Mouse (Mus musculus): ENCODE measurements around the gene Cenpv. TPM values are rescaled to one million over a fixed set of nuclear protein-coding genes. Genes with fewer than 3 reads are reported as not detected.

Gene Cenpv
- polyA plus RNA-seq, 1 experiment from 2014 or later: 19.7 TPM

DNA sequence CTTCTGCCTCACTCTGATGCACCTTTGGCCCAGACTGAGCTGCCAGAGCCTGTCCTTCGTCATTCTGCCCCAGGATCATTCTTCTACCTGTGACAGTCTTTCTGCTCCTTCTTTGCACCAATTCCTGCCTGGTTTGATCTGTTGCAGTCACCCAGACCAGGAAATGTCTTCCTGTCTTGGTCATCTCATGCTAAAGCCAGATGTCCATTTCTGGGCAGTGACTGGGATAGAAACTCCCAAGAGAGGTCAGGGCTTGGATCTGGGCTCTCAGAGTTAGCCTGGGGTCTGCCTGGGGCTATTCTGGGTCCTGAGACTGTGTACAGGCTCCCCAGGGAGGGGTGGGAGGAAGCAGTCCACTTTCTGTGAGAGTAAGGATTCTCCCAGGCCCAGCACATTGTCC is 27.1 kb upstream of the Cenpv start:
- Histone ChIP-seq H3K4me1 (replicated peaks) (no peaks in the 10 kb centered on the region), H3K4me2 (no peak overlapping the region), H3K4me3 (no peak overlapping the region), H3K9ac (no peak overlapping the region), H3K9me3 (replicated peaks) (no peaks in the 10 kb centered on the region), H3K27me3 (replicated peaks) (no peaks in the 10 kb centered on the region), H3K27ac (ENCODE audit: poor library complexity, severe bottlenecking) (no peak overlapping the region), H3K36me3 (no peaks in the 10 kb centered on the region)
- WGBS: 58% methylated on average over 1 of the region's 1 CpGs
- no peak for ATAC-seq (ENCODE audit: insufficient number of reproducible peaks, low FRiP score)

DNA sequence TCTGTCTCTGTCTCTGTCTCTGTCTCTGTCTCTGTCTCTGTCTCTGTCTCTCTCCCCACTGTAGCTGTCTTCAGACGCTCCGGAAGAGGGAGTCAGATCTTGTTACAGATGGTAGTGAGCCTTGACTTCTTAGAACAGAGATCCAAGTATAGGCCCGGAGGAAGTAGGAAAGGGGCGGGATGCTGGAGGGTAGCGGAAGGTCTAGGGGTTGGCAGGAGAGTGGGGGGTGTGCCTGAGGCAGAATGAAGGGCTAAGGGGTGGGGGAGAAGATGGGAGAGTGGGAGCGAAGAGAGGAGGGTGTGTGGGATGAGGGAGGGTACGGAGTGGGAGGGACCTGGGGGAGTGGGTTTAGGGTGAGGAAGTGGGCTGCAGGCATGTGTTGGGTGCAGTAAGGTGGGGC is 26.7 kb upstream of the Cenpv start:
- Histone ChIP-seq H3K9ac (no peak overlapping the region), H3K9me3 (replicated peaks) (no peaks in the 10 kb centered on the region), H3K4me1 (replicated peaks) (no peaks in the 10 kb centered on the region), H3K36me3 (no peaks in the 10 kb centered on the region), H3K4me2 (no peak overlapping the region), H3K27me3 (replicated peaks) (no peaks in the 10 kb centered on the region), H3K4me3 (no peak overlapping the region), H3K27ac (ENCODE audit: poor library complexity, severe bottlenecking) (no peak overlapping the region)
- ATAC-seq (ENCODE audit: insufficient number of reproducible peaks, low FRiP score): no peak
- WGBS: 57% methylated on average over 7 of the region's 7 CpGs

DNA sequence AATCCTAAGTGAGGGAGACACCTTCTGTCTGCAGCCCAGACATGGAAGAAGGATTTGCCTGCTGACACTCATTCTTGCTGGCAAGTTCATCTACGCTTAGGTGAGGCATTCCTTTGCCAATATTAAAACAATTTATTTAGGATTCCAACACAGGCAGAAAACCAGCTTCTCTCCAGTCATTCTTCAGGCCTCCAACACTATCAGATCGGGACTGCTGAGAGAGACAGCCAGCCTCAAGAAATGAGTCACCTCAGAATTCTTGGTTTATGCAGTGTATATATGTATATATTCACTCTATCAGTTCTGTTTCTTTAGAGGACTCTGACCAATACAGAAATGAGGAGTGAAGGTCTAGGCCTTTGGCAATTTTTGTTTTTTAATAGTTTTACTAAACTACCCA is 24.5 kb upstream of the Cenpv start:
- Histone ChIP-seq H3K4me2 (no peak overlapping the region), H3K4me1 (replicated peaks) (peaks cover 10% of the 10 kb centered on the region), H3K9me3 (replicated peaks) (no peaks in the 10 kb centered on the region), H3K4me3 (no peak overlapping the region), H3K36me3 (no peaks in the 10 kb centered on the region), H3K27me3 (replicated peaks) (no peaks in the 10 kb centered on the region), H3K27ac (ENCODE audit: poor library complexity, severe bottlenecking) (no peak overlapping the region), H3K9ac (no peak overlapping the region)
- ATAC-seq (ENCODE audit: insufficient number of reproducible peaks, low FRiP score): no peak
- 81% methylated on average over 2 of the region's 2 CpGs for WGBS

DNA sequence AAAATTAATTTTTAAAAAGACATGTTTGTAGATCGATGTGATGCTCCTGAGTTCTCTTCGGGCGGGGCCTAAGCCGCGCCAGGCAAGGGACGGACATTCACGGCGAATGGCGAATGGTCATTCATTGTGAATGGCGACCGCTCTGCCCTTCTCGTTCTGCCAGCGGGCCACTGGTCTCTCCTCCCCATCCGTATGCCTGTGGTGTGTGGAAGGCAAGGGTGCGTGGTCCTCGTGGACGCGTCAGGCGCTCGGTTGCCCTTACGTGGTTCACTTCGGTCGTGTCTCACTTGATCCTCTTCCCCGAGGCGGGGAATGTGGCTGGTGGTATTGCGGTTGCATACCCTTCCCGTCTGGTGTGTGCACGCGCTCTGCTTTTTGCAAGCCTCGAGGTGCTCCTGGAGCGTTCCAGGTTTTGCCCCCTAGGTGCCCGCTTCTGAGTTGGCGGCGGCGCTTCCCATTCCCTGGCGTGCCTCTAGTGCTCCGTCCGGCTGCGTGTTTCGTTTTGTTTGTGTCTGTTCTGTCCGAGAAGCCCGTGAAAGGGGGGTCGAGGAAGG is 21.5 kb upstream of the Cenpv start:
- Histone ChIP-seq H3K36me3 (no peaks in the 10 kb centered on the region), H3K9me3 (replicated peaks) (no peaks in the 10 kb centered on the region), H3K4me3 (peak overlapping the region; percentile 46), H3K9ac (peak overlapping the region; percentile 66), H3K27me3 (replicated peaks) (no peaks in the 10 kb centered on the region), H3K4me2 (peak overlapping the region; percentile 90), H3K27ac (ENCODE audit: poor library complexity, severe bottlenecking) (no peak overlapping the region), H3K4me1 (replicated peaks) (peaks cover 10% of the 10 kb centered on the region)
- ATAC-seq (ENCODE audit: insufficient number of reproducible peaks, low FRiP score): no peak
- WGBS: 27% methylated on average over 43 of the region's 43 CpGs

DNA sequence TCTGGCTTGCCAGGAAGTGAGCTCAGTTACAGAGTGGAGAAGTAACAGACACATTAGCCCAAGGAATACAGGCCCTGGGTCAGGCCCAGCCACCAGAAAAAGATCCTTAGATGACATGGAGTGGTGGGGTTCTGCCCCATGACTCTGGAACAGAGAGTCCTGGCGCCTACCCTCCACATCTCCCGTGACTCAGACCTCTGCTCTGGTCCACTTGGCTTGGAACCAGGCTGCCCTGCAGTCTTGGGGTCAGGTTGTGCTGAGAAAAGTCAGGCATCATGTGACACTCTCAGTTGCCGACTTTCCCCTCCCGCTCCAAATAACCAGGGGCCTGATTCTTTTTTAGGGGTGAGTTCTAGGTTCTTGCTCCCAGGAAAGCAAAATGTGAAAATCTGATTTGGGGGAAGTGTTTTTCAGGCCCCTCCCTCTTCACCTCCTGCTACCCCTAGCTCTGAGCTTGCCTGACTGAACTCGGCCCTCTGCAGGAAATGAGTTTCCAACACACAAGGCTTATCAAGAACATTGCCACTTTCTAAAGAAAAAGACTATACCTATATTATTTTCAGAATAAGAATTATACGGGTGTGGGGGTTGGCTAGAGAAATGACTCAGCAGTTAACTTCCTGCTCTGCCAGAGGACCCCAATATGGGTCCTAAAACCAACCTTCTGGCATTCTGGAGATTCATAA is 20.0 kb upstream of the Cenpv start:
- Histone ChIP-seq H3K36me3 (peaks cover 12% of the 10 kb centered on the region), H3K9me3 (replicated peaks) (no peaks in the 10 kb centered on the region), H3K9ac (no peak overlapping the region), H3K4me2 (no peak overlapping the region), H3K4me1 (replicated peaks) (peaks cover 22% of the 10 kb centered on the region), H3K4me3 (no peak overlapping the region), H3K27ac (ENCODE audit: poor library complexity, severe bottlenecking) (no peak overlapping the region), H3K27me3 (replicated peaks) (no peaks in the 10 kb centered on the region)
- no peak for ATAC-seq (ENCODE audit: insufficient number of reproducible peaks, low FRiP score)
- 33% methylated on average over 6 of the region's 6 CpGs for WGBS

DNA sequence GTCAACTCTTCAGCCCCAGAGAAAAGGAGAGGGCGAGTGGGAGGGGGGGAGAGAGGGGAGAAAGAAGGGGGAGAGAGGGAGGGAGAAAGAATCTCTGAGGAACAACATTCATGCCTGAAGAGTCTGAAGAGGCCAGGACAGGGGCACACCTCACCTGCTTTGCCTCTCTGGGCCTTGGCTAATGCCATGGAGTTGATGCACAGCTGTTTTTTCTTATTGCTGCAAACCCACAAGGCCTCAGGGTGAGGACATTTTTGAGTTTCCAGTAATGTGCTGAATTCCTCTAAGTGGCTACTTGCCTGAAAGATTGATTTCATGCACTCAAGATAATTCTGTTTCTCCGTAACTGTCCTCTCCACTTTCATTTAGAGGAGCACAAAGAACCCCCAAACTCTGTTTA is 19.1 kb upstream of the Cenpv start:
- Histone ChIP-seq H3K27me3 (replicated peaks) (no peaks in the 10 kb centered on the region), H3K9me3 (replicated peaks) (no peaks in the 10 kb centered on the region), H3K4me3 (no peak overlapping the region), H3K4me1 (replicated peaks) (peaks cover 31% of the 10 kb centered on the region), H3K27ac (ENCODE audit: poor library complexity, severe bottlenecking) (no peak overlapping the region), H3K9ac (no peak overlapping the region), H3K4me2 (no peak overlapping the region), H3K36me3 (peaks cover 21% of the 10 kb centered on the region)
- no peak for ATAC-seq (ENCODE audit: insufficient number of reproducible peaks, low FRiP score)
- WGBS: 69% methylated on average over 2 of the region's 2 CpGs

DNA sequence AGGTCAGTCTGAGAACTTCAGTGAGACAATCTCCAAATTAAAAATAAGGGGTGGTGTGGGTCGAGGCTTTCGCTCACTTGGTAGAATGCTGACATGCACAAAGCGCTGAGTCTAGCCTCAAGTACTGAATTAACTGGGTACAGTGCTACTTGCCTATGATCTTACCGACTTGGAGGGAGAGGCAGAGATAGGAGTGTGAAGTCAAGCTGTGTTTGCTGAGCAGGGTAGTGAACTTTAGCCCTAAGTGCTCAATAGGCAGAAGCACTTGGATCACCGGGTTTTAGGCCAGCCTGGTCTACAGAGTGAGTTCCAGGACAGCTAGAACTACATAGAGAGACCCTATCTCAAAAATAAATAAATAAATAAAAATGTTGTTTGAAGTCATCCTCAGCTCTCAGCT is 18.1 kb upstream of the Cenpv start:
- H3K27me3 ChIP-seq (replicated peaks): no peaks in the 10 kb centered on the region
- H3K4me2 ChIP-seq: no peak overlapping the region
- no peaks in the 10 kb centered on the region for H3K9me3 ChIP-seq (replicated peaks)
- peaks cover 23% of the 10 kb centered on the region for H3K36me3 ChIP-seq
- peaks cover 31% of the 10 kb centered on the region for H3K4me1 ChIP-seq (replicated peaks)
- 59% methylated on average over 5 of the region's 5 CpGs for whole genome bisulfite sequencing
- H3K4me3 ChIP-seq: no peak overlapping the region
- no peak overlapping the region for H3K27ac ChIP-seq (ENCODE audit: poor library complexity, severe bottlenecking)
- ATAC-seq (ENCODE audit: insufficient number of reproducible peaks, low FRiP score): no peak
- no peak overlapping the region for H3K9ac ChIP-seq

DNA sequence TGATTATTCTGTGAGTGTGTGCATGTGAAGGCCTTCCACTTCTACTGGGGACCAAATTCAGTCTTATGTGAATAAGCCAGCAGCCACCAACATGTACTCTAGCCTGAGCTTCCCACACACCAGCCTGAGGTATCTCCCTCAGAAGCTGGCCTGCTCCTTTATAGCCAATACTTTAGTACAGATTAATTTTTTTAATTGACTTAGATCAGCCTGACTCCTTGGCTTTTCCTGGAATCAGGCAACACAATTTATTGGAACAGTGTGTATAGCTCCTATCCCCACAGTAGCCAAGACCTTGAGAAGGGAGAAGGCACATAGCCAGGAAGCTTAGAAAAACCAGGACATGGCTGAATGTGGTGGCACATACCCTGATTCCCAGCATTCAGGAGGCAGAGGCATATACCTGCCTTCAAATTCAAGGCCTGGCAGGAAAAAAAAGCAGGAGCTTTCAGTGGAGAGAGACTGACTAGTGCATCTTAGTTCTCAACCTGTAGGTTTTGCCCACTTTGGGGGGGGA is 16.9 kb upstream of the Cenpv start:
- Histone ChIP-seq H3K27me3 (replicated peaks) (no peaks in the 10 kb centered on the region), H3K27ac (ENCODE audit: poor library complexity, severe bottlenecking) (no peak overlapping the region), H3K9me3 (replicated peaks) (no peaks in the 10 kb centered on the region), H3K4me1 (replicated peaks) (peaks cover 31% of the 10 kb centered on the region), H3K4me2 (no peak overlapping the region), H3K36me3 (peaks cover 23% of the 10 kb centered on the region), H3K9ac (no peak overlapping the region), H3K4me3 (no peak overlapping the region)
- no peak for ATAC-seq (ENCODE audit: insufficient number of reproducible peaks, low FRiP score)

DNA sequence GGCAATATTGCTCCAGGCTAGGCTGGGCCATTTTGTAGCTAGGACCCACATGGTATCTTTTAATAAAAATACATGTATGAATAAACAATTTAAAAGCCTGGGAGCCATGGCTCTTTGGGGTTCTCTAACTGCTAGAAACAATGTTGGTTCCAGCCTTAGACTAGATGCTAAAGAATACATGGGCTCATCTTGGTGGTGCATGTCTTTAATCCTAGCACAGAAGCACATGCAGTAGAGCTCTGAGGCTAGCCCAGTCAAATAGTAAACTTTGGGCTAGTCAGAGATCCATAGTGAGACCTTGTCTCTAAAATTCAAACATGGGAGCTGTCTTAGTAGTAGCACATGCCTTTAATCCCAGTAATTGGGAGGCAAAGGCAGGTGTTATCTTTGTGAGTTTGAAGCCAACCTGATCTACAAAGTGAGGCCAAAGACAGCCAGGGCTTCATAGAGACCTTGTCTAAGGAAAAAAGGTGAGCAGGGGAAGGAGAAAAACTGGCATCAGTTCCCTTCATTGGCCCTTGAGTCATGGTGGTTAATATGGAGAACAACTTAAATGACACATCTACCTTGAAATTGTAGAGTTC is 16.0 kb upstream of the Cenpv start:
- H3K9ac ChIP-seq: no peak overlapping the region; the same call in 1 of the 2 replicates
- H3K9me3 ChIP-seq (replicated peaks): no peaks in the 10 kb centered on the region
- no peak for ATAC-seq (ENCODE audit: insufficient number of reproducible peaks, low FRiP score)
- peak overlapping the region; percentile 19; the same call in 1 of the 2 replicates for H3K4me3 ChIP-seq
- peaks cover 31% of the 10 kb centered on the region for H3K4me1 ChIP-seq (replicated peaks)
- no peak overlapping the region for H3K27ac ChIP-seq (ENCODE audit: poor library complexity, severe bottlenecking)
- no peaks in the 10 kb centered on the region for H3K27me3 ChIP-seq (replicated peaks)
- peaks cover 23% of the 10 kb centered on the region for H3K36me3 ChIP-seq
- H3K4me2 ChIP-seq: peak overlapping the region; percentile 89

DNA sequence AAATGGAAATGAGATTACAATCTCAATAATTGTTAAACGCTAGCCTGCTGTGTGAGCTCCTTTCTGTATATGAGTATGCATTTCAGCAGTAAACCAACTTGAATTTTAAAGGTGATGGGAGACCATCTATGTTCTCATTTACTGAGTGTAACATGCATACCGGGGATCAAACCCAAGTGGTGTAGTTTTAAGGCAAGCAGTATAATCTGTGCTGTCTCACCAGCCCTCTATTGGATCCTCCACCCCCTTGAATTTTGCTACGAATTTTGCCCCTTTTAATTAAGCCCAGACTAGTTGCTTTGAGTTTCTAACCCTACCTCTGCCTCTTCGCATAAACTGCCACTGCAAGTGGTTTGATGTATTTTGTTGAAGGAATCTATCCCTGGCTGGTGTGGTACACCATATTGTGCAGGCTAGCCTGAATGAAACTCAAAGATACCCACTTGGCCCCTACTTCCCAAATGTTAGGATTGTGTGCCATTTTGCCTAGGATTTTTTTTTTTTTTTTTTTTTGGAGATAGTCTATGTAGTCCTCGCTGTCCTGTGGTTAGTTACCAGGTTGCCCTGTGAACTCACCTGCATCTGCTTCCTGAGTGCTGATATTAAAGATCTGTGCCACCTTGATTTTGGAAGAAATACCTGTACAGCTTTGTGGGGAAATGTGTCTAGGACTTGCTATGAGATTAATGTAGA is 15.2 kb upstream of the Cenpv start:
- Histone ChIP-seq H3K4me3 (peak overlapping the region; percentile 63), H3K4me2 (peak overlapping the region; percentile 89), H3K9ac (peak overlapping the region; percentile 75), H3K27me3 (replicated peaks) (no peaks in the 10 kb centered on the region), H3K4me1 (replicated peaks) (peaks cover 32% of the 10 kb centered on the region), H3K27ac (ENCODE audit: poor library complexity, severe bottlenecking) (no peak overlapping the region), H3K9me3 (replicated peaks) (no peaks in the 10 kb centered on the region), H3K36me3 (peaks cover 23% of the 10 kb centered on the region)
- WGBS: 79% methylated on average over 5 of the region's 5 CpGs
- ATAC-seq (ENCODE audit: insufficient number of reproducible peaks, low FRiP score): no peak

DNA sequence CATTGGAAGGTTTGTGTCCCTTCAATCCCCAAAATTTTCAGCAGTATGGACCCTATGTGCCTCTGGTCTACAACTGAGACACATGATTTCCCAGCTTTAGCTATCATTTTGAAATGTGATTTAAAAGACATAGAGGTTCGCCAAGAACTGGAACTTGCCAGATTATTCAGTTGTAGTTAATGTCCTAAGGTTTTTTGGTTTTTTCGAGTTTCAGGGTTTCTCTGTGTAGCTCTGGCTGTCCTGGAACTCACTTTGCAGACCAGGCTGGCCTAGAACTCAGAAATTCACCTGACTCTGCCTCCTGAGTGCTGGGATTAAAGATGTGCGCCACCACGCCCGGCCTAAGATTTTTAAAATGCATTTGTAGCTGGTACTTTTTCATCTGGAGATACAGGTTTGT is 14.6 kb upstream of the Cenpv start:
- Histone ChIP-seq H3K4me1 (replicated peaks) (peaks cover 25% of the 10 kb centered on the region), H3K36me3 (peaks cover 23% of the 10 kb centered on the region), H3K27me3 (replicated peaks) (no peaks in the 10 kb centered on the region), H3K9me3 (replicated peaks) (no peaks in the 10 kb centered on the region), H3K4me3 (peak overlapping the region; percentile 63), H3K27ac (ENCODE audit: poor library complexity, severe bottlenecking) (no peak overlapping the region), H3K9ac (peak overlapping the region; percentile 75), H3K4me2 (peak overlapping the region; percentile 89)
- ATAC-seq (ENCODE audit: insufficient number of reproducible peaks, low FRiP score): no peak
- WGBS: 83% methylated on average over 5 of the region's 5 CpGs
